Mouse (Mus musculus): Measurements from ENCODE around the gene Cecr2.

GRCm38 (mm10) chr6:120806999-120807737 is 141.0 kb downstream of the Cecr2 start:
- no peak for TF ChIP-seq CTCF (IDR thresholded peaks at IDR 0.05; ENCODE audit: extremely low read depth, insufficient read depth, low read length)
- TF ChIP-seq POLR2A (IDR thresholded peaks at IDR 0.05; ENCODE audit: extremely low read depth, insufficient read depth, low read length), result no peak

Data from cortical plate, adult 2 months (tissue).